Mouse (Mus musculus): ENCODE results near the gene Azi2. TPM values are rescaled to one million over a fixed set of nuclear protein-coding genes. Genes with fewer than 3 reads are reported as not detected.

The Azi2 gene
- polyA plus RNA-seq, 1 experiment, result 25.5 TPM

GRCm38 (mm10) chr9:118072101-118072500 is 31.8 kb downstream of the Azi2 start:
- H3K27me3 ChIP-seq (replicated peaks), result no peaks in the 10 kb centered on the region
- H3K9me3 ChIP-seq, result no peaks in the 10 kb centered on the region
- peaks cover 26% of the 10 kb centered on the region for H3K4me1 ChIP-seq
- peaks cover 84% of the 10 kb centered on the region for H3K36me3 ChIP-seq (replicated peaks; ENCODE audit: low read length)
- no peak overlapping the region for H3K4me3 ChIP-seq (replicated peaks)
- no peak for TF ChIP-seq GATA1 (IDR thresholded peaks at IDR 0.05; ENCODE audit: borderline replicate concordance, low read length)
- no peak for TF ChIP-seq FLI1 (IDR thresholded peaks at IDR 0.05; ENCODE audit: low read length)

GRCm38 (mm10) chr9:118073358-118073757 is 33.1 kb downstream of the Azi2 start:
- TF ChIP-seq FLI1 (IDR thresholded peaks at IDR 0.05; ENCODE audit: low read length) (no peak), GATA1 (IDR thresholded peaks at IDR 0.05; ENCODE audit: borderline replicate concordance, low read length) (no peak)
- H3K4me3 ChIP-seq (replicated peaks), result no peak overlapping the region
- no peaks in the 10 kb centered on the region for H3K27me3 ChIP-seq (replicated peaks)
- H3K36me3 ChIP-seq (replicated peaks; ENCODE audit: low read length), result peaks cover 76% of the 10 kb centered on the region
- H3K9me3 ChIP-seq, result no peaks in the 10 kb centered on the region
- H3K4me1 ChIP-seq, result peaks cover 26% of the 10 kb centered on the region

GRCm38 (mm10) chr9:118082575-118083431 is 42.5 kb downstream of the Azi2 start:
- Histone ChIP-seq H3K4me3 (replicated peaks) (peak overlapping the region; percentile 92), H3K36me3 (replicated peaks; ENCODE audit: low read length) (peaks cover 11% of the 10 kb centered on the region), H3K4me1 (peaks cover 20% of the 10 kb centered on the region), H3K9me3 (no peaks in the 10 kb centered on the region), H3K27me3 (replicated peaks) (no peaks in the 10 kb centered on the region)
- TF ChIP-seq FLI1 (IDR thresholded peaks at IDR 0.05; ENCODE audit: low read length) (no peak), GATA1 (IDR thresholded peaks at IDR 0.05; ENCODE audit: borderline replicate concordance, low read length) (no peak)

GRCm38 (mm10) chr9:118083834-118084233 is 43.5 kb downstream of the Azi2 start:
- no peak overlapping the region for H3K4me3 ChIP-seq (replicated peaks)
- H3K36me3 ChIP-seq (replicated peaks; ENCODE audit: low read length), result peaks cover 11% of the 10 kb centered on the region
- TF ChIP-seq FLI1 (IDR thresholded peaks at IDR 0.05; ENCODE audit: low read length), result no peak
- TF ChIP-seq GATA1 (IDR thresholded peaks at IDR 0.05; ENCODE audit: borderline replicate concordance, low read length), result no peak
- no peaks in the 10 kb centered on the region for H3K27me3 ChIP-seq (replicated peaks)
- H3K9me3 ChIP-seq, result no peaks in the 10 kb centered on the region
- peaks cover 20% of the 10 kb centered on the region for H3K4me1 ChIP-seq

GRCm38 (mm10) chr9:118099395-118099794 is 59.1 kb downstream of the Azi2 start:
- no peak overlapping the region for H3K4me3 ChIP-seq (replicated peaks)
- peaks cover 41% of the 10 kb centered on the region for H3K4me1 ChIP-seq
- no peaks in the 10 kb centered on the region for H3K27me3 ChIP-seq (replicated peaks)
- H3K9me3 ChIP-seq, result no peaks in the 10 kb centered on the region; the same call in 1 of the 2 replicates
- H3K36me3 ChIP-seq (replicated peaks; ENCODE audit: low read length), result peaks cover 10% of the 10 kb centered on the region
- TF ChIP-seq FLI1 (IDR thresholded peaks at IDR 0.05; ENCODE audit: low read length) (no peak), GATA1 (IDR thresholded peaks at IDR 0.05; ENCODE audit: borderline replicate concordance, low read length) (no peak)

- H3K4me3 ChIP-seq (replicated peaks), result no peak overlapping the region
- H3K36me3 ChIP-seq (replicated peaks; ENCODE audit: low read length), result peaks cover 10% of the 10 kb centered on the region
- no peaks in the 10 kb centered on the region; the same call in 1 of the 2 replicates for H3K9me3 ChIP-seq
- H3K4me1 ChIP-seq, result peaks cover 32% of the 10 kb centered on the region
- no peak for TF ChIP-seq FLI1 (IDR thresholded peaks at IDR 0.05; ENCODE audit: low read length)
- H3K27me3 ChIP-seq (replicated peaks), result no peaks in the 10 kb centered on the region
These were observed 60.2 kb downstream of the Azi2 start for GRCm38 (mm10) chr9:118100484-118100883.

GRCm38 (mm10) chr9:118101802-118102201 is 61.5 kb downstream of the Azi2 start:
- no peak for TF ChIP-seq GATA1 (IDR thresholded peaks at IDR 0.05; ENCODE audit: borderline replicate concordance, low read length)
- TF ChIP-seq FLI1 (IDR thresholded peaks at IDR 0.05; ENCODE audit: low read length), result no peak
- Histone ChIP-seq H3K27me3 (replicated peaks) (no peaks in the 10 kb centered on the region), H3K9me3 (no peaks in the 10 kb centered on the region; the same call in 1 of the 2 replicates), H3K4me1 (peaks cover 21% of the 10 kb centered on the region), H3K4me3 (replicated peaks) (no peak overlapping the region), H3K36me3 (replicated peaks; ENCODE audit: low read length) (peaks cover 18% of the 10 kb centered on the region)

- Histone ChIP-seq H3K4me3 (replicated peaks) (no peak overlapping the region), H3K27me3 (replicated peaks) (no peaks in the 10 kb centered on the region), H3K36me3 (replicated peaks; ENCODE audit: low read length) (peaks cover 31% of the 10 kb centered on the region), H3K4me1 (no peaks in the 10 kb centered on the region; the same call in 1 of the 2 replicates), H3K9me3 (no peaks in the 10 kb centered on the region)
- no peak for TF ChIP-seq GATA1 (IDR thresholded peaks at IDR 0.05; ENCODE audit: borderline replicate concordance, low read length)
- no peak for TF ChIP-seq FLI1 (IDR thresholded peaks at IDR 0.05; ENCODE audit: low read length)
These were observed 68.3 kb downstream of the Azi2 start for GRCm38 (mm10) chr9:118108527-118109011.

GRCm38 (mm10) chr9:118109697-118110359 is 69.5 kb downstream of the Azi2 start:
- TF ChIP-seq GATA1 (IDR thresholded peaks at IDR 0.05; ENCODE audit: borderline replicate concordance, low read length) (no peak), FLI1 (IDR thresholded peaks at IDR 0.05; ENCODE audit: low read length) (no peak)
- H3K36me3 ChIP-seq (replicated peaks; ENCODE audit: low read length), result peaks cover 33% of the 10 kb centered on the region
- no peaks in the 10 kb centered on the region for H3K9me3 ChIP-seq
- no peaks in the 10 kb centered on the region; the same call in 1 of the 2 replicates for H3K4me1 ChIP-seq
- no peaks in the 10 kb centered on the region for H3K27me3 ChIP-seq (replicated peaks)
- H3K4me3 ChIP-seq (replicated peaks), result no peak overlapping the region

- H3K4me3 ChIP-seq (replicated peaks), result no peak overlapping the region
- no peaks in the 10 kb centered on the region for H3K27me3 ChIP-seq (replicated peaks)
- no peak for TF ChIP-seq GATA1 (IDR thresholded peaks at IDR 0.05; ENCODE audit: borderline replicate concordance, low read length)
- TF ChIP-seq FLI1 (IDR thresholded peaks at IDR 0.05; ENCODE audit: low read length), result no peak
- no peaks in the 10 kb centered on the region for H3K9me3 ChIP-seq
- no peaks in the 10 kb centered on the region; the same call in 1 of the 2 replicates for H3K4me1 ChIP-seq
- peaks cover 37% of the 10 kb centered on the region for H3K36me3 ChIP-seq (replicated peaks; ENCODE audit: low read length)
These were observed 70.0 kb downstream of the Azi2 start for GRCm38 (mm10) chr9:118110360-118110710.

Other genes starting within 250 kb of the Azi2 start
- gene Cmc1, start 109.7 kb downstream of the Azi2 start, polyA plus RNA-seq (2012; ENCODE audit: insufficient read depth, low replicate concordance), result 2.6 and 11.6 TPM in 2 replicates

All from megakaryocyte, embryonic 14.5 days (primary cell).